Mouse (Mus musculus) right cerebral cortex, postnatal 25 days (tissue): ENCODE data around the gene Trabd2b.

Experiments
- DNase-seq: peaks from one replicate; pipeline ENCODE4 v3.0.0; 2022

The Trabd2b gene

DNA sequence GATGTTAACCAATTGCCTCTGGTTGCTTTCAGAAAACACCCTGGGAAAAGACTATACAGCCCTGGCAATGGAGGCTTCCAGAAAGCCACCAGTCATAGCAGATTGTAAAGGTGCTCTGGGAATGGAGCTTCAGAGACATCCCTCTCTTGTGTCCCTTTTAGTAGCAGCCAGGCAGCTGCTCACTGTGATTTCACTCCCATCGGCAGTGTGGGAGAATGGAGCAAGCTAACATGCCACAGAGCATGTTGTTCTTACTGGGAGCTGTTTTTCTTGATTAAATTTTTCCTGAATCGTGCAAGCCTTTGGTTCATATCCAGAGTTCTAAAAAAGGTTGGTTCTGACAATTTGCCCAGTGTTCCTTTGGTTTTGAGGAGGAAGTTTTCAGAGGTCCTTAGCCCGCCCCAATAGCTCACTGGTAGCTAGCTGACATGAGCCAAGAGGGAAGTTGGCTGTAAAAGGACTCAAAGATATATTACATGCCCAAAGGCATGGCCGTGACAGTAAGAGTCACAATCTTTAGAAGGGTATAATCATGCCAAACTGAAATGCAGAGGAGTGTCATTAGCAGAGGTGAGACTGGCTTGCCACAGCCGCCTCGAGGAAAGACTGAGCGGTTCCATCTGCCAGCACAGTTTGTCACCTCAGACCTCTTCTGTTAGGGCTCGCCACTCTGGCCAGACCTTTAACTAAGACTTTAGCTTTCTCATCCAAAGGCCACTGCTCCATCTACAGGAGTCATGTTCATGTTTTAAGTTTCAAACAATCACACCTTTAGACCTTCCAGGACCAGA lies 141.3 kb downstream of the Trabd2b start:
- DNase-seq: no peak

DNA sequence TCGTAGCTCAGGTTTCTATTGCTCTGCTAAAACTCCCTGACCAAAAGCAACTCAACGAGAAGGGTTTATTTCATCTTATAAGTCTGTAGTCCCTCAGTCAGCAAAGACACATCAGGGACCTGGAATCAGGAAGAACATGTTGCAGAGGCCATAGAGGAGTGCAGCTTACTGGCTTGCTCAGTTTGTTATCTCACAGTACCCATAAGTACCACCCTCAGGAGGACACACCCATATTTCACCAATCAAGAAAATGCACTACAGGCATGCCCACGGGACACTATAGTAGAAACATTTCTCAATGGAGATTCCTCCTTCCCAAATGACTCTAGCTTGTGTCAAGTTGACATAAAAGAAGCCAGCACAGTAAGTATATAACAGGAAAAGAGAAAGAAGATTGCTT lies 143.0 kb downstream of the Trabd2b start:
- DNase-seq: no peak

DNA sequence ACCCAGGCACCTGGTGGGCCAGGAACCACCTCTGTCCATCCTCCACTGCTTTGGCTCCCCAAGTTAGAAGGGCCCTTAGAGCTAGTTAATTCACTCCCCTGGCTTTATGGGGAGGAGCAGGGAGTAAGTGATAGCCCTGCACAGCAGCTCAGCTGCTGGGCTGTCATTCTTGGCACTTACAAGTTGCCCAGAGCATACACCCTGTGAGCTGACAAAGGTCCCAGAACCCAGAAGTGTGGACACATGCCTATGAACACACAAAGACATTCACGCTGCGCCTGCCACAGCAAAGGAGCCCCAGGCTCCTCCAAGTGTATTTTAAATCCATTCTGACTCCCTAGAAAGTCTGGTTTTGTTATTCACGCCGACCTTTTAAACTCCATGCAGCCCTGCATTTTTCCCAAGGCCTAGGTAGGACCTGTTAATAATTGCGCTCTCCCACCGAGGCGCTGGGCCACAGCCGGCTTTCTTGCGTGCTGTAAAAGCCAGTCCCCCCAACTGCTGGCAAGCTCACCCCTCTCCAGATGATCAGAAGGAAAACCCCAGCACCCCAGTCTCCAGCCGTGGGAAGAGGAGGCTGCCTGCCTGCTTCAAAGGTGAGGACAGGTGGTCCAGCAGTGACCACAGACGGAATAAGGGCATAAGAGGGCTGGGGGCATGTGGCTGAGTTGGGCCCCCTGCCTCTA lies 144.1 kb downstream of the Trabd2b start:
- DNase-seq: no peak

DNA sequence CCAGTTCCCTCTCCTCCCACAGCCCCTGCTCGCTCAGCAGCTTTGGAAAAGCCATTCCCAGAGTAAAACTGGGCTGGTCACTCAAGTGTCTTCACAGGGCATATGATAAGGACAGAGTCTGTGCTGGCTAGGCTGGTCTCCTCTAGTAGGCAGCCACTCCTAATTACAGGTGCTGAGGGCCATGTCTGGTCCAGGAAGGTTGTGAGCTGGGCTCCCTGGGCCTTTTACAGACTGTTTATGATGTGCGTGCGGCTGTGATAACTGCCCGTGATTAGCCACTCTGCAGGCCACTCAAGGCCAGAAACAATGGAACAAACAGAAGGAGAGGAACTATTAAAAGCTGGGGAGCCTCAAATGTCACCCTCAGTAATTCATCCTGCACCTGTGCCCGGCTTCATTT lies 150.4 kb downstream of the Trabd2b start:
- DNase-seq: no peak

DNA sequence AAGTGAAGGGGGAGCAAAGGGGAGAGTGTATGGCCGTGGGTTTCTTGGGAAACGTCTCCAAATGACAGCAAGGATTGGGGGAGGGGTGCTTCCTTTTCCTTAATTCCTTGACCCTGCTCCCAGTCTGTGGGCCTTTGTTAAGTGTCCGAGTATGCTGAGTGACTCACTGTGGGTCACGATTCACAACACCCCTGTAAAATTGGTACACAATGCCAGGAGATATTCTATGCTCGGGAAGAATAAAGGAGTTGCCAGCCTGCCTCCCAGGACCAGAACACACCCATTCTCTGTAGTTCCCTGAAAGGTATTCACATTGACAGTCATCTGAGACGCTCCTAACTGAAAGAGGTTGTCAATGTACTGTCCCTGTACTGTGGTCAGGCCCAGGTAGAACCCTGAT lies 151.2 kb downstream of the Trabd2b start:
- DNase-seq: no peak

DNA sequence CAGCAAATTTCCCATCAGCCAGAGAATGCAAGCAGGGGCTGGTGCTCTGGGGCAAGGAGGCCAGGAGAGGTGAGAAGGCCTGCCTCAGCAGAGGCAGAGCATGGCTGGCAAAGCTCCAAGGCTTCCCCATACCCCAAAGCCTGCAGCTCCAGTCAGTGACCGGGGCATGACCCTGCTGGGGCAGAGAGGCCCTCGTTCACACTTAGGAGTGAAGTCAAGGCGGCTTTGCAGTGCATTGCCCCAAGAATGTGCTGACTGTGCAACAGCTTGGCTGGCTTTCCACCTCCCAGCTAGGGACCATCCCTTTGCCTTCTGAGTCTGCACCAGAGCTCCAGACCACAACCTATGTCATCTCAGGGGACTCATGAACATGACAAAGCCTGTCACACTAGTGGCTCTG lies 152.0 kb downstream of the Trabd2b start:
- DNase-seq: no peak

DNA sequence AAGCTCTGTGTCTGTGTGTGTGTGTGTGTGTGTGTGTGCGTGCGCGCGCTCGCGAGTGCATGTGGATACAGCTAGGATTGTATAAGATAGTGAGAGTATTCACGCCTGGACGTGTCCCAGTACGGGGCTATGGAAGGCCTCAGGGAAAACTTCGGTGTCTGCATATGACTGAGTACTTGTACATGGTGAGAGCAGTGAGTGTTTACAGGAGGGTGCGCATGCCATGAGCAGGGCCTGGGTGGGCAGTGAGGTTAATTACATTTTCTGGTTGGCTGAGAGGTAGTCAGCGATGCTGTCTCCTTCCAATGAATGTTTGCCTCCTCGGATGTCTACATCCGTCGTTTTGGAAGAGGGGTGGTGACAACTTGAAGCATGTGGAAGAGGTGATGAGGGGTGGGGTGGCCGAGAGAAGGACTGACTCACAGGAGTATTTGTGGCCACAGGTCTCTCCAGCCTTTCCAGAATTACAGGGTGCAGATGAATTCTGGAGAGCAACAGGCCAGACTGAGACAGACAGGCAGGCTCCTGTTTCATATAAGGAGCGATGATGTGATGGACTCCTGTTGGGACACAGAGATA lies 154.2 kb downstream of the Trabd2b start:
- DNase-seq: no peak

DNA sequence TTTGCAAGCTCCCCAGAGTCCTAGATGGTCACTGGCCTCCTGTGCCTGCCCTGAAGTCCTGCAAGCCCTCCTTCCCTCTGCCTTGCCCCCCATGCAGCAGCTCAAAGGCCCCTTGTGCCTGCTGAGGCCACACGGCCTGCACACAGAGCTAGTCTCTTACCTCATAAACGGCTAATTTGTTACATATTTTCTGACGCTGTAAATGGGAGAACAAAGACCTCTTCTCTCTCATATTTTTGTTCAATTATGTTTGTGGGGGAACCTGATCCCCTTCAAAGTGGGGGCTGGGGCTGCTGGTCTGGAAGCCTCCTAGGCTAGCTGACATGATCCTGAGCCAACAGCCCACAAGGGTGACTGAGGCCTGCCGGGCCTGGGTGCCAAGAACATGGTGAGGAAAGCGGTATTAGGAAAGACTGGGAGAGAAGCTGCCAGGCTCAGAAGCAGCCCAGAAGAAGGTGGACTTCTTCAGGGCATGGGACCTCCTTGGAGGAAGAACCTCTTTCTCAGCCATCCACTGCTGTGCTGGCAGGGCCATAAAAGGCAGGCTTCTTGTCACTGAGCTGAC lies 157.7 kb downstream of the Trabd2b start:
- no peak for DNase-seq

DNA sequence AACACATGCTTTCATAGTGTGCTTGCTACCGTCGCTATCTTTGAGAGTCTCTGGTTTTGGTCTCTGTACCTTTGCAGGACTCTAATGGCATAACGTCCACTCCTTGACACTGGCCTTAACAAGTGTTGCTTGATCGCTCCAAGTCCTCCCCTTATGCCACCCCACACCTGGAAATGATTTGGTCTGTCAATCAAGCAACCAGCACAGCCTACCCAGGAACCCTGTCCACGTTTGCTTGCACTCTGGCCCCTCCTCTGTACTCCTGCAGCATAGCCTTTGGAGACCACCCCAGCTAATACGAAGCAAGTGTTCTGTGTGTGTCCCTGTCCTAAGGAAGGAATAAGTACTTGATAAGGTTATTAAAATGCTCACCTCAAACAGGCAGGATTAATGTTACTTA lies 161.1 kb downstream of the Trabd2b start:
- DNase-seq: no peak

DNA sequence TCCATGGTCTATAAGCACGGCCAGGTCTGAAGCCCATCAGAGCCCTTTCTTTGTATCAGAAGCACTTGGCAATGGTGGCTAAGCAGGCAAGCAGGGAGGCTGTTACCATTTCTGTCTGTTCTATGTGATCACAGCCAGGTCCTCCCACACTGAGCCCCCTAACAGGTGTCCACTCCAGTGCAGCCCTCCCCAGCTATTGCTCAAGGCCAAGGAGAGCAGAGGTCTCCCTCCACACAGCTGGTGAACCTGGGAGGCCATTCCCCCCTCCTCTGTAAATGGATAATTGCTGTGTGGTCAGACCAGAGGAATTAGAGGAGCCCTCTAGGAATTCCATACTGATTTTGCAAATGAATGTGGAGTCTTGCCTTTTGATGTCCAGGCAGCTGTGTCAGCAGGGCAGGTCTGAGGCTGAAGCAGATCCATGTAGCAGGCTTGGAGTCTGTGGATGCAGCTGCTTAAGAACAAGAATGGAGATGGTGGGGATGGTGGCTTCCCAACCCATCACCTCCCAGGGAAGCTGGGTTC lies 161.6 kb downstream of the Trabd2b start:
- DNase-seq: no peak

DNA sequence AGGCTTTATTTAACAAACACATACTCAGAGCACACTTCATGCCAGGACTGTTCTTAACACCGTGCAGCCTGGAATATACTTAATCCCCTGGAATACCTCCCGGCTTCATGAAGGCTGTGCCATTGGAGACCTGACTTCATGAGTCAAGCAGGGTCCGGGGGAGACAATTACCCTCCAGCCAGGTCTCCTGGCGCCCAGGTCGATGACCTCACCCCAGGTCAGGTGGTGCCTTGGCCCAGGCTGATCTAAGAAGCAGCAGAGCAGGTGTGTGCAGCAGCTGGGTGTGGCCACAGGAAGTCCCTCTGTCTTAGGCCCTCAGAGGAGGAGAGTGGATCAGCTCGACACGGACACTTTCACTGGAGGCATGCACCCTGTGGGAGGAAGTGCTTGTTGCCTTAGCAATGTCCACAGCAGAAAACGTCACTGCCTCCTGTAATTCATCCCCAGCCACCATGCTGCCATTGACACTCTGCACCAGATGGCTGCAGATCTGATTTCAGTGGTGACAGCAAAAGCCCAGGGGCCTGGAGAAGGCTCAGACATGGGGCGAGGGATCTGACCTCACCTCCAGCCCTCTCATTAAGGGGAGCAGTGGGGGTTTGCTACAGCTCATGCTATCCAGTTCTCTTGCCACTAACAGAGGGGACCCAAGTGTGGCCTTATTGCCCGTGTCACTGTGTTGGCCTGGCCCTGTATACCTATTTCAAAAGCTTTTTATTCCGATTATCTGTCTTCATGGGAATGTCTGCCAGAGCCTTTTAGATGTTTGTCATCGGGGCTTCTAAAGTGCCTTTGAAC lies 171.8 kb downstream of the Trabd2b start:
- DNase-seq: no peak

DNA sequence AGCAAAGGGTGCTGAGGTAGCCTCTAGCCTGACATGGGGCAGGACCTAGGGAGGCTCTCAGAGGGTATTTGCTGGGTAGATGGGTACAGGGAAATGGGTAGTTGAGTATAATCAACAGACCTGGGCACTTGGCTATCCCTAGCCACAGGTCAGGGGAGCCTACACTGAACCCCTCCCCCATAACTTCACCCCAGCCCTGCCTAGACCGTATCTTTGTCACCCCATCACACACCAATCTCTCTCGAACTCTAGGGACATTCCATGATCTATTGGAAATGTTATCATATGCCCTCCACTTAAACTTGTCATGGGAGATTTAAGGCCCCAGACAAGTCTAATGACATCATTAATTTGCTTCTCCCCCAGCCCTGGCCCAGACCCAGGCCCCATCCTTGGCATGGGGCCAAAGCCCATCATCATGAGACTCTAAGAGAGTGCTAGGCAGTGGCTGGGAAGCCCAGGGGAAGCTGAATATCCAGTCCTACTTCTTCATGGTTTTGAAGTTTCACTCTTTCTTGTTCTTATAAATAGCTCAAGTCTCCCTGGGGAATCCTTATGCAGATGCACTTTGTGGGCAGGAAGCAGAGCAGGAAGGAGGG lies 177.1 kb downstream of the Trabd2b start:
- DNase-seq: no peak

DNA sequence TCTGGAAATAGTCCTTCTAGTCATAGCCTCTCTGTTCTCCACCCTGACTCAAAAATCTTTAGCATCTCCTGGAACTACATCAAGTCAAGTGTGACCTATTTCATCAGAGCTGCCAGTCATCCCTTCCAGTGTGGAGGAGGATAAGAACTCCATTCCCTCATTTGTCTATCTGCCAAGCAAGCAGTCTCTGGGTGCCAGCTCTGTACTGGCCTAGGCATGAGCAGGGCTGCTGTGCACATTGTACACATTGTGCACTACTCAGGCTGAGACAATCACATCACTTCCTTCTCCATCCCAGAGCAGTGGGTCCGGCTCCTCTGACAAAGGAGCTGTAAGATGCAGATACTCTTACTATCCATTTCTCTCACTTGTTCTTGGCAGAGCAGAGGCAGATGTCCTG lies 178.2 kb downstream of the Trabd2b start:
- DNase-seq: no peak

DNA sequence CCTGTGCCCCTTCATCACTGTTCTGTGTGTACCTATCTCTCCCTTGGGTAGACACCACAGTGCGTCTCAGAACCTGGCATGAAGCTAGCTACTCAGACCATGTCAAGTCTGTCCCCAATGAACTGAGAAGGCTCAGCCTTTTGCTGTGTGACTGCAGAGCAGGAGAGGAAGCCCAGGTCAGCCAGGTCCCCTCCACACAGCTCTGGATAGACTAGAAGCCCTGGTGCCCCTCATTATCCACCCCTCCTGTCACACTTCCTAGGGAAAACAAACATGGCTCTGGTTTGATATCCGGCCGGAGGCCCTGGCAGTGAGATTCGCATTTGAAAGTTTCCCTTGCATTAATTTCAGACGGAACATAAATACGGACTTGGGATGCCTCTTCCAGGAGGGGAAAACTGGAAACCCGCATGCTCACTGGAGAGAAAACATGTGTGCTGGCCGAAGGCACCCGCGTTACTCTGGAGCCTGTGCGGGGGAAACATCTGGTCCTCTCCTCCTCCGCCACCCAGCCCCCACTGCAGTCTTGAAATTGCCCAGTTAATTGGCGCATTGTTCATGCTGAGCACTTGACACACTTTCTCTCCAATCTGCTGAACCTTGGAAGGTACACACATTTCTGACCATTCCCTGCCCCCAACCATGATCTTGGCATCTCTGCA lies 187.2 kb downstream of the Trabd2b start:
- DNase-seq: no peak

DNA sequence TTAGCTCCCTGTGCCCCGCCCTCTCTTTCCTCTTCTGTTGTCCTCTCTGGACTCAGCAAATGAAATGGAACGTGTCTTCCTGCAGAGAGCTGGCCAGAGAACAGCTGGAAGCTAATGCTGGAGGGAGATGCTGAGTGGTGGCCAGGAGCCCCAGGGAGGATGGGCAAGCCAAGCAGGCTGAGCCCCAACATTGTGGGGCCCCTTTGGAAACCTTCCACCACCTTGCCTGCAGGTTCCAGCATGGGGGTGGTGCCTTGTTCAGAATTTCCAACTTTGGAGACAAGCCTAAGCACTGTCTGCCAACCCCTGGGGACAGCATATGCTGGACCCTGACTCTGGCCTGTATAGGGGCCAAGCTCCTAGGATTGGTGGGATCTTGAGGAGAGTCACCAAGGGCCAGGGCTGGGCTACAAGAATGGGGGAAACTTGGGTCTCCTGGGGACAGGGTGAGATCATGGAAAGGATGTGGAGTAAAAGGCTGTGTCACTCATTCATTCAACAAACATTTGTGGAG lies 188.7 kb downstream of the Trabd2b start:
- DNase-seq: no peak

DNA sequence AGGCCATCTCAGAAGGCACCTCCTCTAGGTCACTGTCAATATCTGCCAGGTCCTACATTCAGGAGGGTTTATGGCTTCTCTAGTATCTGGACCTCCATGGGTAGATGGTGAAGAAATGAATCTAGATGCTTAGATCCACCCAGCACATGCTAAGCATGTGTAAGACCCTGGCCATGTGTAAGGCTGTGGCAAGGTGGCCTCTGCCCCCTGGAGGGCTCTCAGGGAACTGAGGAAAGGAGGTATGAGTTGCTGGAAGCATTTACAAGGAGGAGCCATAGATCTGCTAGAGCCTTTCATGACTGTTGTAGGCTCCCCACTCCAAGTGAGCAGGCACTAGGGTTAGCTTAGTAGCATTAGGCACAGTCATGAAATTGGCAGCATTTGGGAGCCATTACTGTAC lies 192.6 kb downstream of the Trabd2b start:
- no peak for DNase-seq

DNA sequence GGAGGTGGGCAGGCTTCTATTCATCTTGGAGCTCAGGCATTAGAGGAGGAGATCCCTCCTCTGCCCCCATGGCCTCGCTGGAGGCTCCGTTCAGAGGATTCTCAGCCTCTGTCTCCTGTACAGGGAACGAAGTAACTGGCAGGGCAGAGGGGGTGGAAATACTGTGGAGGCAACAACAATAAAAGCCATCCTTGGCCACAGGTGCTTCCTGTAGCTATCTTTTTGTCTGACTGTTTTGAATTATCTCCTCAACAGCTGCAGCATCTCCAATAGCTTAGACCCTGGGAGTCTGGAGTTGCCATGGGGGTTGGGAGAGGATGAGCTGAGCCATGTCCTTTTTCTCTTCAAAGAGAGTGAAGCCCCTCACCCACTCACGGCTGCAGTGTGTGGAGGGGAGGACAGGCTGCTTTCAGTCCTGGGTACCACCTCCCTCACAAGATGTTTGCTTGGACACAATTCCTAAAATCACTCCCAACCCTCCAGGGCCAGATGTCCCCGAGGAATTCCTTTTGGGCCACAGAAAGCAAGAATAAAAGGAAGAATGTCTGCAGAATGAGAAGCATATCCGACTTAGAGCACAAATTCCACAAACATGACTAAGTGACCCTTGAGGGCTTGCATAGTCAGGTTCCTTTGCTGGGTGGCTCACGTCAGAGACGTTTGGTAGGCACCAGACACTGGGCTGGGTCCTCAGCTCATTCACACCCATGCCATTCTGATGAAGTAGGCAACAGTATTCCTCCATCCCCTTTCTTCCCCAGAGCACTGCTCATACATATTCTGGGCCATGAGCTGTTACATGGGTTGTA lies 194.9 kb downstream of the Trabd2b start:
- DNase-seq: no peak

DNA sequence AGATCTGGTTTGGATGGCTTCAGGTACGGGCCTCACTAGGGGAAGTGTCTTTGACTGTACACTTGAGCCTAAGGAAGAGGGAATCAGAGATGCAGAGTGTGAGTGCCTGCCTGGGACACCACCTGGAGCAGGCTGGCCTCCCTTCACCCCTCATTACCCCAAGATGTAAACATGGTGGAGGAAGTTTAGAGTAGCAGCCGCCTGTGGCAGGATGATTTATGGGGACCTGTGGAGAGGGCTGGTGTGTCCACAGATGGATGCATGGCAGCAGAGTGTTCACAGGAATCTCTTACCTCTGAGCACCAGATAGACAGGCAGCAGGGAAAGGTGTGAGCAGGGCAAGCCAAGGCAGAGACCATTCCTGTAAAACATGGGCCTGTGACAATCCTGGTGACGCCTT lies 199.1 kb downstream of the Trabd2b start:
- no peak for DNase-seq

DNA sequence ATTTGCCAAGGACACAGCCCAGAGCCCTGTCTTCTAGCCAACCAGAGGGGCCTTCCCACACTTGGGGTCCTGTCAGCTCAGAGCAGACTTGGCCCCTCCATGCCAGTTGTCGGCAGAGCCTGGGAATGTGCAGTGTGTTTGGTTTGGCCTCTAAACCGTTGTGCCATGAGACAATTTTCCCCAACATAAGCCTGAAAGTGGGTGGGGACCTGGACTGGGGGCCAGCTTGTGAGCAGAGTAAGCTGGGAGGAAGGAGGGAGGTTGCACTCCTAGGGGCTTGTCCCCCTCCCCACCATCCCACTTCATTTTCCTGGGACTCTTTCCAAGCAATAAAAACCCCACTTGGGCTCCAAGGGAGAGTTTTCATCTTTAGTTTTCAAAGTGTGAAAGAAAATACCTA lies 201.3 kb downstream of the Trabd2b start:
- no peak for DNase-seq

DNA sequence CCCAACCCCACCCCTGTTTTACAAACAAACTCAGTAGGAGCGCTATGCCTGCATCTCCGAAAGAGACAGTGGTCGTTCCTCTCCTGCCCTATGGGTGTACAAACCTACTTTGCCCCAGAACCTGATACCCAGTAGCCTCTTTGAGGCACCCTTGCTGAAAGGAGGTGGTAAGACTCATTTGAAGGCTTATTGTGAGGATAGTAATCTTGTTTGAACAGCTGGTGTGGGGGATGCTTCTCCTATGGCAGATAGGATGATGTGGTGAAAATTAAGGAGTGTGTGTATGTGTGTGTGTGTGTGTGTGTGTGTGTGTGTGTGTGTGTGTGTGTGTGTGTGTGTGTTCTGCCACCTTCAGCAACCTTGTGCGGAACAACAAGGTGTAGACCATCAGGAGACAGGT lies 202.8 kb downstream of the Trabd2b start:
- DNase-seq: no peak
